Mouse (Mus musculus) kidney, postnatal 25 days (tissue): ENCODE measurements around the gene Gm867.

ENCODE experiments used
- DNase-seq, 2 experiments: peaks; one replicate each; pipeline ENCODE4 v3.0.0; 2021; ENCODE audit warnings: mixed read lengths in 2 of 2

Gene Gm867

DNA sequence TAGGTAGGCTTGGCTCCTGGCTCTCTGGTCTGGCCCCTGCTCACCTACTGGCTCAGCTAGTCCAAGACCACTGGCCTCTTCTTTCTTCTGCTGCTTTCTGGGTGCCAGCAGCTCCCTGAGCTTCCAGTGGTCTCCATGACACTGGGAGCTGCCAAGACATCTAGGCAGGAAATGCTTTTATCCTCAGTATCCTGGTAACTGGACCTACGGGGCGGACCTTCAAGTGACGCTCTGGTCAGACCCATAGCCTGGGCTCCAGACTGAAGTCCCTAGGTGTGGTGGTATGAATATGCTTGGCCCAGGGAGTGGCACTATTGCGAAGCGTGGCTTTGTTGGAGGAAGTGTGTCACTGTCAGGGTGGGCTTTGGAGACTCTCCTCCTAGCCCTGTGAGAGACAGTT lies at the start of gene Gm867:
TSS of gene Gm867 (minus strand) at position 153 of the 400 bp plus-strand sequence.
- peak; percentile 40 to 59 for DNase-seq

DNA sequence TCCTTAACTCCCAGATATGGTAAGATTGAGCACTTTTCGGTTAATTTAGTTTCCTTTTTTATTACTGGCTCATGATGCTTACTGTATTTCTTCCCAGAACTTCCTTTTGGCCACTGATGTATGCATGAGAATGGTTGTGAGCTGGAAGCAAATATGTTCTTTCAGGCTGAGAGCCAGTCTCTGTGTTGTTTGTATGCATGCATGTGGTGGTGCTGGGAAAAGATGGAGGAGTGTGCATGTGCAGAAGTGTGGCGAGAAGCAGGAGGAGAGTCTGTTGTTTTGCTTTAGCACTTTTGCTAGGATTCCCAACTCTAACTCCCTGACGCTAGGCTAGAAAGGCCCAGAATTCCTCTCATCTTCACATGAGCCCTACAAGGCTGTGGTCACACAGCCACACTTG lies 39.0 kb upstream of the Gm867 start:
- DNase-seq, result no peak

DNA sequence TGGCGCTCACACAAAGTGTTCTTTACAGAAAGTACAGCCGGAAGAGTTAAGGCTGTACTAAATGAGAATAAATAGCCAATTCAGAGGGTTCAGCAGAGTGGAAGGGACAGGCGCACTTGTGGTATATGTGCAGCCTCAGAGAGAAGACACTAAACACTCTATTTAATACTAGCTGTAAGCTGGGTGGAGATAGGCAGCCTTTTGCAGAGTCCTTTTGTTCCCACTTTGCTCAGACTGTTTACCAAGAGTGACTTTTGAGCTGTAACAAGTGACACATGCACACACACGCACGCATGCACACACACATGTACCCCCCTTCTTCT lies 38.3 kb upstream of the Gm867 start:
- DNase-seq, result no peak

DNA sequence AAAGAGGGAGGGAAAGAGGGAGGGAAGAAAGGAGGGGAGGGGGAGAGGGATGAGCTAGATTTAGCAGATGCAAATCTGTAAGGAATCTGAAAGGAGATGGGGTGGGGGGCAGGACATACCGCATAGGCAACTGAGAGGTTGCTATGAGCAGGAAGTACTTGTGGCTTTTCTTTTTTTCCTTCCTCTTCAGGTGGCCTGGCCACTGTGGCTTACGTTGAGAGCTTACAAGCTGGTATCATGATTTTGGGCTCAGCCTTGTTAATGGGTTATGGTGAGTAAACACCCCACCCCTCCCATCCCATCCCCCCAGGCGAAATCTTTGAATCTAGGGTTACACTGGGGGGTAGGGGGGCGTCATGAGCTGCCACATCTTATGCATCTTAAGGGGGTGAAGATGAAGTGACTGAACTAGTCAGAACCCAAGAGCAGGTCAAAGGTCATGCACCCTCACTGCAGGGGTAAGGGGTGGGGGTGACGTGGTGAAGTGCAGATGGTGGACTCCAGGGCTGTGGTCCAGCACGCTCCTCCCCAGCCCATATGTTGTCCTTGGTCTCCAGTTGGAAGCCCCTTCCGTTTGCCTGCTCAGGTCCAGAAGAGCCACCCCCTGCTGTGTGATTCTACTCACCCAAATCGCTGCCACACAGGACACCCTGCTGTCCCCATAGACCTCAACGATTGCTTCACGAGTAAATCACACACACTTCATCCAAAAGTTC lies 37.8 kb upstream of the Gm867 start:
- DNase-seq, result no peak

DNA sequence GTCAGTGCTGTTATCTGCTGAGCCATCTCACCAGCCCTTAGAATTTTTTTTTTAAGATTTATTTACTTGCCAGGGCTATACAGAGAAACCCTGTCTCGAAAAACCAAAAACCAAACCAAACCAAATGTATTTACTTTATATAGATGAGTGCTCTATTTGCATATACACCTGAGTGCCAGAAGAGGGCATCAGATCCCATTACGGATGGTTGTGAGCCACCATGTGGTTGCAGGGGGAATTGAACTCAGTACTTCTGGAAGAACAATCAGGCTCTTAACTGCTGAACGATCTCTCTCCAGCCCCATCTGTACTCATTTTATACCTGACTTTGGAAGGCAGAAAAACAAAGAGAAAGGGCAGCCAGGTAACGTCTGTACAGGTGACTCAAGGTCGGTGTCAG lies 34.7 kb upstream of the Gm867 start:
- DNase-seq, result peak in 1 of 2 experiments; percentile 11

DNA sequence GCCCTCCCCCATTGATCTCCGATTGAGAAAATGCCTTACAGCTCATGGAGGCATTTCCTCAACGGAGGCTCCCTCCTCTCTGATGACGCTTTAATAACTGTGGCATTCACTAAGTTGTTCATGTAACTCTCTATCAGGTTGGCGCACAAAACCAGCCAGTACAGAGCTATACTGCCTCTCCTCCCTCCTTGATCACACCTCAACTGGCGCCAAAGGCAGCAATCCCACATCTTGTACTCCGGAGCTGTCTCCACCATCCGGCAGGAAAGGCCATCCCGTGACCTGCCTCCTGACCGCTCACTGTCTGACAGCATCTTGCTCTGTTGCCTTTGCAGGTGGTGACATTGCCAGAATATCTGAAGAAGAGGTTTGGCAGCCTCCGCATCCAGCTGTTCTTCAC lies 33.4 kb upstream of the Gm867 start:
- no peak for DNase-seq

DNA sequence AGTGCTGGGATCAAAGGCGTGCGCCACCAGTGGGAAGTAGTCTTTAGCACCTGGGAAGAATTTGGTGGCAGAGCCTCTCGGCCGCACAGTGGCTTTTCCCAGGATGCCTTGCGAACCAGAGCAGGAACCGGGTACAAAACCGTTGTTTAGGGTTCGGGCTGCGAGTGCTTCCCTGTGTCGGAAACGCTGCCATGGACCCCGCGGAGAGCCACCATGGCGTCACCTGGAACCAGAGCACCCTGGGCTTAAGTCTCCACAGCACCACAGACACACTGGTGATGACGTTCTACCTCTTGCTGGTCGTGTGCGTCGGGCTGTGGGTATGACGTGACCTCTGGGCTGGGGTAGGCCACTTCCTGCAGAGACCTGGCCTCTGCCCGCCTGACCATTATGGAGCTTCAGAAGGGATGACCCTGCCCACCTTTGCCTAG lies 13.9 kb upstream of the Gm867 start, which contains the start of gene Gm5134:
TSS of gene Gm5134 (plus strand) at position 134 of the 431 bp plus-strand sequence.
- no peak for DNase-seq

DNA sequence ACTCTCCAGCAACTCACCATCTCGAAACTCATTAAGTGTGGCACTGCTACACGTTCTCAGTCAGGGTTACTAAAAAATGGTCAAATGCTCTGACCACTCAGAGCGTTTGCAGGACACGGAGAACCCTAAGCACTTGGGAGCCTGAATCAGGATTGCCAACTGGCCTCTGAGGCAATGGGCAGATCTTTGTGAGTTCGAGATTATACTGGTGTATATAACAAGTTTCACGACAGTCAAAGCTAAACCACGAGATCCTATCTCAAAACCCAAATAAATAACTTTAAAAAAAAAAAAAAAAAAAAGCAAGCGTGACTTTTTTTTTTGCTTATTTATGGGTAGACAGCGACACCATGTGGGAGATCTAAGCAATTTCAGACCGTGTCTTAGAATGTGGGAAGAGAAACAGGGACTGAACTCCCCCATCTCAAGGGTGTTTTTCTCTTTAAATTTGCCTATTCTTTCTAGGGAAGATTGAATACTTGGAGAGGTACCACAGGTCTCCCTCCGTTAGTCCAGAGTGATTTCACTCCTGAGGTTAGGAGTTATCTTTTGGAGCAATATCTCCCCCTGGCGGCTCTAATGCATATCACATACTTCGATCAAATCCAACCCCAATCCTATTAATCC lies 11.1 kb upstream of the Gm867 start:
- DNase-seq, result peak in 1 of 2 experiments; percentile 79

DNA sequence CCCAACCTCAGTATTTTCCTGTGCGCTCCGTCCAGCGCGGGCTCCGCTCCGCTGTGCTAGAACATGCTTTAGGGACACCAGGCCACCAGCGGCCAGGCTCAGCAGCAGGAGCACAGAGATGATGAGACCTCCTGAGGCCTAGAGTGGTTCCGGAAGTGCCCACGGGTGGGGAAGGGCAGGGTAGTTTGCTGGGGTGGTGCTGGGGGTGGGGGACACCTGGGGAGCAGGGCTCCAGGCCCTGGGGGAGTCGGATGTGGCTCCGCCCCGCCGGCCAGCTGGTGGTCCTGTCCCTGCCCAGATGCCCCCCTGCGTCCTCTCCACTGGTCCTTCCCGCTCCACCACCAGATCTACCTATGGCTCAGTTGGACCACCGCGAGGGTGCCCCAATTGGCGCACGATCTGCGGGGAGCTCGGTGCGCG lies 10.3 kb upstream of the Gm867 start:
- DNase-seq, result peak; percentile 30 to 70

DNA sequence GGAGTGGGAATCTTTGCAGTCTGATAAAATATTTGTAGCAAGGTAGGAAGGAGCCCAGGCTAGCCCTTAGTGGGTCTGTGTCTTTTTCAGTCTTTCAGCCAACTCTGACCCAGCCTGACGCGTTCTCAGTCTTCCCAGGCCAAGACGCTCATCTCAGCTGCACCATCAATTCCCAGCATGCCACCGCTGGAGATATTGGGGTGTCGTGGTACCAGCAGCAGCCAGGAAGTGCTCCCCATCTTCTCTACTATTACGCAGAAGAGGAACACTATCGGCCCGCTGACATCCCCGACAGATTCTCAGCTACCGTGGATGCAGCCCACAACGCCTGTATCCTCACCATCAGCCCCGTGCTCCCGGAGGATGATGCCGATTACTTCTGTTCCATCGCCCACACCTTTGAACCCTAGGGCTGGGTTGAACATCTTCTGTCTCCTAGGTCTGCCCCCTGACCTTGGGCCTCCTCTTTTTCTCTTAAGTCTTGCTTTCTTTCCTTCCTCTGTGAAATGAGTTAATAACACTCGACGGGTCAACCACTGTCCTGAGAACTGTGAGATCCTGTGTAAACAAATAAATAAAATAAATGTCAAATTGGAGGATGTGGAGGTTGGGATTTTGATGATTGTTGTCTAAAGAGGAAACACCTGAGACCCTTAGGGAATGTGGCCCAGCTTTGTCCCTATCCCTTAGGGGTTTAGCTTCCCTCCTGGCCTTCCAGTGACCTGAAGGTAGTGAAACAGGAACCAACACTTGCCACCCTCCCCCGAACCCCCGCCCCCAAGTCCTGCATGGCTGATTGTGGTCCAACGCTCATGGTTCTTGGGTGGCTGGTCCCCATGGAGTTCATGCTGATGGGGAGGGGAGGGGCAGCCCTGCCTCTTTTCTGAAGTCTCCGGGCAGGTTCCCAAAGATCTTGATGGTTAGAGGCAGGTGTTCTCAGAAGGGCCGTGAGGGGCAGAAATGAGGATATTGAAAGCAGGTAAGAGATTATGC lies 8.9 kb upstream of the Gm867 start:
- peak; percentile 36 to 51 for DNase-seq

DNA sequence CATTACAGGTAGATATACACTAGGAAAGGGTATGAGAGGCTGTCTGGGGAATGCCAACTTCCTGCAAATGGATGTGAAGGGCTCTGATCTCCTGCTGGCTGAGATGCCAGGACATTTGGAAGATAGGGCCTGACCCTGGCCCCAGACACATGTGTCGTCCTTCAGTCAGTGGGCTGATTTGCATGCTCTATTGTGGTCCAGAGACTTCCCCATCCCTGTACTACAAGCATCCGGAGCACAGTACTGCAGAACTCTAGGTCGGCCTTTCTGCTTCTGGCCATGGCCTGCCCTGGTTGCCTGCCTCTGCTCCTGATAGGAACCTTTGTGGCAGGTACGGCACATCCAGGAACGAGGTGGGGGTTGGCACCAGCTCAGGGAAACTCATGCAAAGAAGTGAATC lies 7.6 kb upstream of the Gm867 start:
- DNase-seq, result no peak

DNA sequence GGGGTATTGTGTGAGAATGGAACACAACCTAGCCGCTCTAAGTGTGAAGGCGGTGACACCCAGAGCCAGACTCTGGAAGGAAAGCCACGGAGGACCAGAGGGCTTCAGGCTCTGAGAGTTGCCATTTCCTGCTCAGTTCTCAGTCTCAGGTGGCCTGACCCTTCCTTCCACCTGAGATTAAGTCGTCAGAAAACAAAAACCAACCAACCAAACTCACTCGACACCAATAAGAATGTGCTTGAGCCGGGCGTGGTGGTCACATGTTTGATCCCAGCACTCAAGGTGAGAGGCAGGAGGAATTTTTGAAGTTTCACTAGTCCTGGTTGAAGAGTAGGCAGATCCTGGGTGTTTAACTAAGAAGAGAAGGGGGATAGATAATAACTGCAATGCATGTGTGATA lies 5.4 kb upstream of the Gm867 start:
- no peak for DNase-seq

DNA sequence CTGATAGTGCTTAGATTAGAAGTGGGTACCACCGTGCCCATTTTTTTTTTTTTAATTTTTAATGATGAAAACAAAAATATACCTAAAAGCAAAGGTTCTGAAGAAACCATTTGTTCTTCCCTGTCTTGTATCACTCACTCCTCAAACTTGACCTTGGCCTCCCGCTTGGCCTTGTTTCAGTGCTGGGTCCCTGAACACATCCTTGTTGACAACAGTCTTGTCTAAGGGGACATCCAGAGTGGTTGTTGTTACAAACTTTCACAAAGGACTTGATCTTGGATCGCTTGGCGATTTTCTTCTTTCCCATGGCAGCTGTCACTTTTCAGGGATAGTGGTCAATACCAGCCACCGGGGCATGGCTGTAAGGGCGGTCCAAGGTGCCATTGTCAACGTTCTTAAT lies 4.7 kb upstream of the Gm867 start:
- no peak for DNase-seq

DNA sequence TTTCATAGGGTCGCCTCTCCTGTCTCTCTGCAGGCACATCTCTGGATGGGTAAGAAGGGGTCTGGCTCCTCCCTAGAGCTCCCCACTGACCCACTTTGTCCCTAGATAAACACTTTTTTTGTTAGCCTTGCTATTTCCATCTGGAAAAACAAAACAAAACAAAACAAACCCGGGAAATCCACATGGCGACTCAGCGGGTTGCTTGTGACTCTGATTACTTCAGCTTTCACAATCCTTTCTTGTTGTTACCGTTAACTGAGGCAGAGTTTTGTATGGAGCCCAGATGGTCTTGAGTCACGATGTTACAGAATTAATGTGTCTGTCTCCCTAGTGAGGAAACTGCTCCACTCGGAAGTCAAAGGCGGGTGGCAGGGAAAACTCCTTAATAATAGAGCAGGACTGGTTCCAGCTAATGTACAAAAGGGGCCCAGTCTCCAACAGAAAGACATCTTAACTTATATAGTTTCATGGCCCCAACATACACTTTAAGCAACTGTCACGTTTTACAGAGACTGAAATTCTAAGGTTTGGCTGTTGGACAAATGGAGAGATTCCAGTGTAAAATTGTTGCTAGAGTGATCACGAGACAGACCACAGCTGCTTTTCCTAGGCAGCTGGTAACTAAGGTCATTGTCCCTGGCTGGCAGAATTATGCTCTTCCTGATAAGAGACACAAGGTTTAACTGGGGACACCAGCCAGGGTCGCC lies 3.7 kb upstream of the Gm867 start:
- DNase-seq, result peak in 1 of 2 experiments; percentile 45

DNA sequence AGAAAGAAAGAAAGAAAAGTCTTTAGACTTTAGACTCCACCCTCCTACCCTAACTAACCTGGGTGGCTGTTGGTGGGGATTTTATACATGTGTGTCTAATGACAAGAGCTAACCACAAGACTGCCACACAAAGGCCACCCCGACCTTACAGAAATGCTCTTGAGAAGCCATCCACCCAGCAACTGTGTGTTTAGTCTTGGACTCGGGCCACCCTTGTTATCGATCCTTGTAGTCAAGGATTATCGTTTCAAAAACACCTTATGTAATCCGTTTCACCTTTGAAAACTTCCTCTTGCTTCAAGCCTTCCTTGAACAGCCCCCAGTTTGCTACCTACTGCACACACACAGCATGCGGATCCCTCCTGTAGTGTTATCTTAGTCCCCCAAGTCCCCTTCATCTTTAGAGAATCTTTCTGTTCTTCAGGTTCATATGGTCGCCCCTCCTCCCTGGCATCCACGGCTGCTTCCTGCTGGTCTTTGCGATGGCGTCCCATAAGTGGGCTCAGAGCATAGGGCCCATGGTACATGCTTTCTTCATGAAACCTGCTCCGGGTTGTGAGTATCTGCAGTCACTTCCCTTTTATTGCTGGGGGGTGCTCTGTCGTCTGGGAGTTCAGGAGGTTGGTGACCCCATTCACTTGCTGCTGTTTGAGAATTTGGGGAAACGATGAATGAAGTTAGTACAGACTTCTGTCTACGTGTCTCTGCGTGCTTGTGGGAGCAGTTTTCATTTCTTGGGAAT lies 2.4 kb upstream of the Gm867 start, which contains the start of gene Vpreb3:
TSS of gene Vpreb3 (plus strand) at position 322 of the 742 bp plus-strand sequence.
- no peak for DNase-seq

DNA sequence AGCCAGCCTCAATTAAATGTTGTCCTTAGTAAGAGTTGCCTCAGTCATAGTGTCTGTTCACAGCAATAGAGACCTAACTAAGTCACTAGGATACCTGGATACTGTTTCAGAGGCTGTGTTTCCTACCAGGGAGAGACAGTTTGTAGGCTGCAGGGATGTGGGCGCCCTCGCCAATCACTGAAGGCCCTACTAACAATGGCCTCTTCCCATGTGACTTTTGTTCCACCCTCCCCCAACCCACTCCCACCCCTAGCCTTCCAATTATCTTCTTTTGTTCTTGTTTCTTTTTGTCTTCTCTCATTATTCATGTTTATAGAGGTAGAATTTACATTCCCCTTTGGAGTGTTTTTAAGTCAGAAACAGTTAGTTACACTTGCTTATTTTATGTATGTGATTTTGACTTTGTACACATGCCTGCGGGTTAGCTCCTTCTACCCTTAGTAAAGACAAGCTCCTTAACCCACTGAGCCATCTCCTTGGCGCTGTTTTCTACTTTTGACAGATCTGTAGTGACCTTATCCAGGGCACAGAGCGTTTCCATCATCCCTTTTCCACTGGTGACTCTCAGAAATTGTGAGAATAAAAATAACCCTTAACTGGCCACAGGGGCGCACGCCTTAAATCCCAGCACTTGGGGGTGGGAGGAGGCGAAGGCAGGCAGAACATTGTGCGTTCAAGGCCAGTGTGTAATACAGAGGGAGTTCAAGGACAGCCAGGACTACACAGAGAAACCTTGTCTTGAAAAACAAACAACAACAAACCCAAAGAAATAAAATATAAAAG lies 761 bp upstream of the Gm867 start:
- DNase-seq, result no peak

DNA sequence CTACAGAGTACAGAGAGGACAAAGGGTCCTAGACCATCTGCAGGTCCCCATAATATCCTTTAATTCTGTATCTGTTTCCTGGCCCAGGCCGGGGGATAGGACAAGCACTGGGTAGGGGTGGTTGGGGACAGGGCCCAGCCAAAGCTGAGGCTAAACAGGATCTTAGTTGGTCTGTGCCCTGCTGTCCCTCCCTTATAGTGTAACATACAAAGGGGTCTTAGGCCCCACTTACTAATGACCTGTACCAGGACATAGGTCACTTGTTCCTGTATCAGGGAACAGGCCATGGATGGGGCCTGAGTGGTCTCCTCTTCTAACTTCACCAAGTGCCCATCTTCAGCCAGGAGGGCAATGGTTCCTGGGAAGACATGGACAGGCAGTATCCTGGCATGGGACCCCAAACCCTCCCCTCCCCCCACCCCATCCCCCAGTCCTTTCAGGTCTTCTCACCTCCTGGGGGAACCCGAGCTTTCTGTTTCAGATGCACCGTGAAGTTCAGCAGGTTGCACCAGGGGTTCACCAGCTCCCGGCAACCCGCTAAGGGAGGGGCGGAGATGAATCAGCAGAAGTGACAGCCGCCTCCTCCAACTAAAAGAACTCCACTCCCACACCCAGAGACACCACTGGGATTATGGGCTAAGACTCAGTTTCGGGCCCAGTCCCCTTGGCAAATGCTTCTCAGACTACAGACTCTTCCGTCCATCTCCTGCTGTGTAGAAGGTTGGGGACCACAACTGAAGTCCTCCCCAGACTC lies 814 bp downstream of the Gm867 start:
- peak in 1 of 2 experiments; percentile 21 for DNase-seq

DNA sequence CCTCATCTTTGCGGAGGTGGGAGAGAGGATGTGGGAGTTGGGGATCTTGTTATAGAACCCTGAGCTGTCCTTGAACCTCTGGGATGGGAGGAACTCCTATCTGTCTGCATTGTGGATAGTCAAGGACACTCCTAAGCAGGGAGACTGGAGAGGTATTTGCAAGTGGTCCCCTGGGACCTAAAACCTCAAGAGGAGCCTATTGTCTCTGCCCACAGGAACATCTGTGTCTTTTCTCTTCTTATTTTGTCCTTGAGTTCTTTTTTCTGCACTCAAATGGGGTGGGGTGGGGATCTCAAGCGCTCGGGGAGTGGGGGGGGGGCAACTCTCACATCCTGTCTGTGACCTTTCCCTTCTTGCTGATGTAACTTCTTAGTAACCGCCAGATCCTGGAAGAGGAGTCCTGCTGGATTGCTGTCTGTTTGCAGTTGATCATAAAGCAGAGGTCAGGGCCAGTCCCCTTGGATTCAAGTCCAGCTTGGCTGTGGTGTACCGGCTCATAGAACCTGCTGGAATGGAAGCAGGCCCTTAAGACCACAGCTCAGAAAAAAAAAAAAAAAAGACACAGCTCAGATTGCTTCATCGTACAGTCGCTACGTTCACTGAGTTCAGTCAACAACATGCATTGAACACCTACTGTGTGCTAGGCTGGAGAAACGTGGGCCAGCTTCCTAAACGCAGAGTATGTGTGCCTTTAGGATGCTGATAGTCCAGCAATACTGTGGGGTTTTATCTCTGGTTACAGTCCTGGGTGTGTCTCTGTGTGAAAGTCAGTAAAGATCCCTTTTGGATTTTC lies 2.4 kb downstream of the Gm867 start:
- DNase-seq, result peak; percentile 34 to 68
